ENCODE assay signal across 7 mouse cellular contexts in the genomic region with DNA sequence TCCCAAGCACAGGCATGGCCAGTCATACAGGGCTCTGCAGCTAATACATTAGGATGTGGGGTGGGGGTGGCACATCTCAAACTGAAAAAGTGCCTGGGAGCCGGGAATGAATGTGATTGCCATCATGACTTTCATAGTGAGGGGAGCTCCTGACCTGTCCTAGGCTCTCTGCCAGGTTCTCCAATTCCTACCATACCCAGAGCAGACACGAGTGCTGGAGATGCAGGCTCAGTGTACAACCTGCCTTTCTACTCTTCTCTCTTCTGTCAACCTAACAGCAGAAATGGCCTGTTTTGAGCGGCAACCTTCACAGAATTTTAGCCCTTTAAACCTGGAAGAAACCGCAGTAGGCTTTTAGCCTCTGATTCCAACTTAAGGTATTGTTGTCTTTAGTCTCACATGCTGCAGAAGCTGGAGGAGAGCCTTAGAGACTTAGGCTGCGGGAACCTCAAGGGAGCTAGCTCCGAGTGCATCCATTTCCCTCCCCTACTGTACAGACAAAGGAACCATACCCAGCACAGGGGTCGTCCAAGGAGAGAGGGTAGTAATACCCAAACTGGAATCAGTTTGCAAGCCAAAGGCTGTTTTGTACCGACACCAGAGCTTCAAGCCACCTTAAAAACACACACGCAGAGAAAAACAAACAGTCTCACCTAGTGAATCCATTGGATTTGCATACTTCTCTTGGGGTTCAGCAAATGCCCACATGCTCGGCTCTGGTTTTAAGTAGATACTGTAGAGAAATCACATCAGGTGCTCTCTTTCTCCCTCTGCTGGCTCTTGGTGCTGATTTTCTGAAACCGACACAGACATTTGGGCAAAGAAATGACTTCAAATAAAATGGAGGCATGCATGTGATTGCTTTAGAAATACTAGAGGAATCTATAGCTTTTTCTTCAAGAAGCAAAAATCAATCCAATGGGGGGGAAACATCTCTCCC.
A peak's percentile ranks its signal among the peaks of the same experiment; 100 is the strongest.
DNase-seq lines count a peak whose midpoint lies in the region; ATAC-seq and TF ChIP-seq lines count a peak whose summit lies in the region.

No protein-coding gene starts in this region.

- no peaks in the 10 kb centered on the region for H3K9me3 ChIP-seq in hindbrain, postnatal 0 days (ENCODE audit: low read length)
- no peaks in the 10 kb centered on the region for H3K9me3 ChIP-seq in midbrain, embryonic 16.5 days (replicated peaks; ENCODE audit: control insufficient read depth, low read length, poor library complexity, severe bottlenecking)

- H3K9ac ChIP-seq in hindbrain, postnatal 0 days (replicated peaks; ENCODE audit: low read length) = peak overlapping the region; percentile 0; the same call in 1 of the 2 replicates
- peak overlapping the region; percentile 57; the same call in 1 of the 2 replicates for H3K9ac ChIP-seq in midbrain, embryonic 16.5 days (ENCODE audit: low read depth, low read length)

- 19% methylated on average over 11 of the region's 11 CpGs for WGBS in hindbrain, postnatal 0 days
- WGBS in midbrain, embryonic 16.5 days = 24% methylated on average over 11 of the region's 11 CpGs

- TF ChIP-seq CTCF in hindbrain, postnatal 0 days (IDR thresholded peaks at IDR 0.05; ENCODE audit: low read depth) = peak; percentile 75

- peak overlapping the region; percentile 35 for H3K4me2 ChIP-seq in hindbrain, postnatal 0 days (ENCODE audit: low read depth, low read length)
- H3K4me2 ChIP-seq in midbrain, embryonic 16.5 days (ENCODE audit: low read length) = peak overlapping the region; percentile 48

- H3K4me3 ChIP-seq in hindbrain, postnatal 0 days (ENCODE audit: low read length) = no peak overlapping the region
- peak overlapping the region; percentile 9; the same call in 1 of the 2 replicates for H3K4me3 ChIP-seq in midbrain, embryonic 16.5 days (ENCODE audit: low read depth, low read length)

- no peaks in the 10 kb centered on the region for H3K36me3 ChIP-seq in hindbrain, postnatal 0 days (ENCODE audit: insufficient read depth, low read length)
- H3K36me3 ChIP-seq in midbrain, embryonic 16.5 days (ENCODE audit: control insufficient read depth, insufficient read depth, low read length) = no peaks in the 10 kb centered on the region

- peak; percentile 4 for DNase-seq in ovary, postnatal 36 days (ENCODE audit: low spot score)
- no peak for DNase-seq in ovary, adult 18-20 months (ENCODE audit: low spot score)
- DNase-seq in cerebellum, postnatal 14 days = peak; percentile 78 to 79
- peak; percentile 89 for DNase-seq in hindbrain, postnatal 0 days (ENCODE audit: low spot score)

- no peaks in the 10 kb centered on the region for H3K27me3 ChIP-seq in hindbrain, postnatal 0 days (ENCODE audit: insufficient read depth, low read length)
- no peaks in the 10 kb centered on the region for H3K27me3 ChIP-seq in midbrain, embryonic 16.5 days (ENCODE audit: control insufficient read depth, insufficient read depth, low read depth, low read length)

- peak overlapping the region; percentile 57 for H3K27ac ChIP-seq in hindbrain, postnatal 0 days
- peak overlapping the region; percentile 88 for H3K27ac ChIP-seq in midbrain, embryonic 16.5 days (ENCODE audit: low read length)

- peaks cover 5% of the 10 kb centered on the region; the same call in 1 of the 2 replicates for H3K4me1 ChIP-seq in hindbrain, postnatal 0 days (ENCODE audit: insufficient read depth, low read length)
- peaks cover 17% of the 10 kb centered on the region for H3K4me1 ChIP-seq in midbrain, embryonic 16.5 days (ENCODE audit: control insufficient read depth, insufficient read depth, low read length)

- peak; percentile 85 for ATAC-seq in hindbrain, postnatal 0 days
- ATAC-seq in midbrain, embryonic 16.5 days = peak; percentile 87
- ATAC-seq in activated CD4-positive, CD25-positive, alpha-beta regulatory T cell, adult 4 months = no peak
- no peak for ATAC-seq in megakaryocyte, adult 5-6 weeks (ENCODE audit: poor library complexity, severe bottlenecking)

Comparison
In these comparisons a context has a peak if more than half of its experiments do, and no peak if none do; other contexts are left out.
1. ATAC-seq: peak in hindbrain, postnatal 0 days (single experiment) and midbrain, embryonic 16.5 days (single experiment); none in activated CD4-positive, CD25-positive, alpha-beta regulatory T cell, adult 4 months (single experiment) and megakaryocyte, adult 5-6 weeks (single experiment).